8 mouse cellular contexts compared by ENCODE assay signal in genomic region chr5:92434070-92434469, GRCm38 (mm10). TPM values are rescaled to one million over a fixed set of nuclear protein-coding genes. Genes with fewer than 3 reads are reported as not detected.
A peak's percentile ranks its signal among the peaks of the same experiment; 100 is the strongest.
DNase-seq lines count a peak whose midpoint lies in the region; ATAC-seq and TF ChIP-seq lines count a peak whose summit lies in the region.

No protein-coding gene starts in this region.

- TF ChIP-seq POLR2A in brain, embryonic 14.5 days (IDR thresholded peaks at IDR 0.05; ENCODE audit: borderline replicate concordance, extremely low read depth, insufficient read depth, insufficient read length, poor library complexity, severe bottlenecking): no peak

- peak overlapping the region; percentile 85 for H3K27ac ChIP-seq in left cerebral cortex, adult 2 months
- H3K27ac ChIP-seq in hindbrain, embryonic 10.5 days: peak overlapping the region; percentile 97
- H3K27ac ChIP-seq in midbrain, embryonic 14.5 days (replicated peaks; ENCODE audit: low read depth, low read length): no peak overlapping the region

- peak overlapping the region; percentile 90 for H3K9ac ChIP-seq in midbrain, embryonic 14.5 days (replicated peaks; ENCODE audit: low read length)

- H3K9me3 ChIP-seq in hindbrain, embryonic 10.5 days: no peaks in the 10 kb centered on the region
- H3K9me3 ChIP-seq in midbrain, embryonic 14.5 days (ENCODE audit: control insufficient read depth, low read length): no peaks in the 10 kb centered on the region

- WGBS in hindbrain, embryonic 10.5 days: 2% methylated on average over 12 of the region's 12 CpGs
- WGBS in midbrain, embryonic 14.5 days: 1% methylated on average over 12 of the region's 12 CpGs

- peak overlapping the region; percentile 94 for H3K4me2 ChIP-seq in midbrain, embryonic 14.5 days (ENCODE audit: low read length)

- intact Hi-C loops in left cerebral cortex, adult 2 months (cut with DNase I): loop anchor here (1.0 kb wide), 1 partner anchor 71 kb away; no protein-coding TSS in a partner anchor

- no peak for TF ChIP-seq CTCF in left cerebral cortex, adult 2 months (IDR thresholded peaks at IDR 0.05)
- no peak for TF ChIP-seq CTCF in brain, embryonic 14.5 days (IDR thresholded peaks at IDR 0.05; ENCODE audit: borderline replicate concordance, extremely low read depth, insufficient read depth, insufficient read length)

- H3K4me1 ChIP-seq in hindbrain, embryonic 10.5 days (replicated peaks): peaks cover 15% of the 10 kb centered on the region
- H3K4me1 ChIP-seq in midbrain, embryonic 14.5 days (ENCODE audit: control insufficient read depth, insufficient read depth, low read length): peaks cover 12% of the 10 kb centered on the region; the same call in 1 of the 2 replicates

- no peak for DNase-seq in left cerebral cortex, adult 2 months (ENCODE audit: extremely low spot score in 1 of 2, low spot score in 2 of 2)
- DNase-seq in left cerebral cortex, adult 9 months (ENCODE audit: low spot score in 2 of 2): no peak
- DNase-seq in brain, embryonic 14.5 days (ENCODE audit: low read depth): peak; percentile 15
- DNase-seq in hindbrain, embryonic 10.5 days (ENCODE audit: low spot score): no peak
- DNase-seq in midbrain, embryonic 14.5 days: no peak
- no peak for DNase-seq in spleen, adult 18-20 months
- DNase-seq in T-cell, adult 2 months (ENCODE audit: low spot score): no peak

- H3K4me3 ChIP-seq in left cerebral cortex, adult 2 months: peak overlapping the region; percentile 84
- H3K4me3 ChIP-seq in hindbrain, embryonic 10.5 days: peak overlapping the region; percentile 96
- H3K4me3 ChIP-seq in midbrain, embryonic 14.5 days (replicated peaks; ENCODE audit: low read depth, low read length): peak overlapping the region; percentile 75

- peaks cover 15% of the 10 kb centered on the region for H3K36me3 ChIP-seq in hindbrain, embryonic 10.5 days
- H3K36me3 ChIP-seq in midbrain, embryonic 14.5 days (ENCODE audit: control insufficient read depth, insufficient read depth, low read length): peaks cover 10% of the 10 kb centered on the region

- H3K27me3 ChIP-seq in hindbrain, embryonic 10.5 days (ENCODE audit: insufficient read depth, poor library complexity, severe bottlenecking): no peaks in the 10 kb centered on the region
- no peaks in the 10 kb centered on the region for H3K27me3 ChIP-seq in midbrain, embryonic 14.5 days (ENCODE audit: control insufficient read depth, insufficient read depth, low read length)

- no peak for ATAC-seq in midbrain, embryonic 14.5 days (ENCODE audit: low FRiP score, low TSS enrichment)
- ATAC-seq in monocyte, adult 5-6 weeks (replicated peaks; ENCODE audit: insufficient number of reproducible peaks, low FRiP score, low TSS enrichment, poor library complexity, severe bottlenecking): no peak

RNA-seq across cellular contexts. Expression of gene Nup54, which starts 0.9 kb away (rescaled TPM):
- 10 to 100 TPM; 23.7 to 31.3 TPM for total RNA-seq in left cerebral cortex, adult 2 months (2021)
- 53.3 and 53.6 TPM in 2 replicates for polyA plus RNA-seq in brain, embryonic 14.5 days (2012; rRNA removed)
- 52.7 and 65.8 TPM in 2 replicates for polyA plus RNA-seq in hindbrain, embryonic 10.5 days (2016; fragmentation: Nextera tagmentation; extraction: Ambion mirVana)
- 58.2 and 61.4 TPM in 2 replicates for polyA plus RNA-seq in midbrain, embryonic 14.5 days (2014; fragmentation: Nextera tagmentation; extraction: Ambion mirVana)
- 44.1 to 71.5 TPM (median 50.8 TPM) in 3 replicates for total RNA-seq in monocyte, adult 5-6 weeks (2017)
